ENCODE assay signal across 15 mouse cellular contexts in the genomic region with DNA sequence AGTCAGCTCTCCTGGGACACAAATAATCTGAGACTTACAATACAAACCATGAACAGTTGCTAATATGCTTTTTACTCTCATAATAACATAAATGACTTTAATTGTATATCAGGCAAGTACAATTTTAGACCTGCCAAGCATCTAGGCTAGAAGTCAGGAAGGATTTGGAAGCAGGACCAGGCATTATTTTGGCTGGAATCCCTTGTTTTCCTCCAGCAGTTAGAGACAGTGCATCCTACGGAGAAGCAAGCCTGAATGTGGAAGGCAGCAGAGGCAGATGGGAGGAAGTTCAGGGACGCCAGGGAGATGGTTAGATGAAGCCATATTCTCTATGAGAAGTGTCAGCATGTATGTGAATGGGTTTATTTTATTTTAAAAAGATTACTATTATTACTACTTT.
"Had no signal": no experiment of that assay in that cellular context is flagged by ENCODE, and none has a peak within 500 bp of the region (broad histone marks: within the 10 kb centered on the region; RNA-seq: fewer than 3 reads in every experiment).

No protein-coding gene starts in this region.

- H3K27me3 ChIP-seq: limb, embryonic 12.5 days; liver, embryonic 13.5 days; lung, embryonic 15.5 days; megakaryocyte, embryonic 14.5 days; midbrain, embryonic 12.5 days; neural tube, embryonic 13.5 days; stomach, embryonic 15.5 days had no signal

- H3K27ac ChIP-seq: layer of hippocampus, adult 2 months; limb, embryonic 12.5 days; liver, embryonic 13.5 days; lung, embryonic 15.5 days; macrophage; midbrain, embryonic 12.5 days; neural tube, embryonic 13.5 days; stomach, embryonic 15.5 days had no signal

- H3K4me2 ChIP-seq: limb, embryonic 12.5 days; liver, embryonic 13.5 days; lung, embryonic 15.5 days; midbrain, embryonic 12.5 days; neural tube, embryonic 13.5 days; stomach, embryonic 15.5 days had no signal

- H3K9ac ChIP-seq: limb, embryonic 12.5 days; liver, embryonic 13.5 days; liver, postnatal 0 days; lung, embryonic 15.5 days; midbrain, embryonic 12.5 days; neural tube, embryonic 13.5 days; stomach, embryonic 15.5 days had no signal

- ATAC-seq: liver, postnatal 0 days had no signal

- H3K36me3 ChIP-seq: lung, embryonic 15.5 days had no signal

- H3K4me3 ChIP-seq: layer of hippocampus, adult 2 months; limb, embryonic 12.5 days; liver, embryonic 13.5 days; lung, embryonic 15.5 days; megakaryocyte, embryonic 14.5 days; midbrain, embryonic 12.5 days; neural tube, embryonic 13.5 days; stomach, embryonic 15.5 days had no signal

- DNase-seq: liver; liver, embryonic 13.5 days; liver, postnatal 0 days; lung, postnatal 14 days; right cerebral cortex, postnatal 4 days; spleen, adult 18-20 months; thymus, postnatal 4 days had no signal

- H3K9me3 ChIP-seq: limb, embryonic 12.5 days; liver, embryonic 13.5 days; lung, embryonic 15.5 days; megakaryocyte, embryonic 14.5 days; midbrain, embryonic 12.5 days; neural tube, embryonic 13.5 days; stomach, embryonic 15.5 days had no signal
